Mouse (Mus musculus): ENCODE data around the gene B3gnt7. TPM values are rescaled to one million over a fixed set of nuclear protein-coding genes. Genes with fewer than 3 reads are reported as not detected.

B3gnt7 gene
- total and polyA plus RNA-seq, 2 experiments from 2014 or later = 10.6 to 11.7 TPM

- ATAC-seq (no peak), DNase-seq (no peak)
- Histone ChIP-seq H3K9me3 (ENCODE audit: low read length) (no peaks in the 10 kb centered on the region), H3K36me3 (ENCODE audit: insufficient read depth) (peaks cover 13% of the 10 kb centered on the region), H3K27me3 (ENCODE audit: insufficient read depth, low read length) (no peaks in the 10 kb centered on the region), H3K4me2 (ENCODE audit: low read depth) (no peak overlapping the region), H3K9ac (no peak overlapping the region), H3K4me3 (ENCODE audit: low read depth, low read length) (no peak overlapping the region), H3K27ac (ENCODE audit: low read depth, low read length) (no peak overlapping the region), H3K4me1 (ENCODE audit: insufficient read depth) (no peaks in the 10 kb centered on the region)
- WGBS = 74% methylated on average over 4 of the region's 4 CpGs
- no peak for TF ChIP-seq CTCF (IDR thresholded peaks at IDR 0.05; ENCODE audit: low read depth)
These were observed 41.6 kb downstream of the B3gnt7 start for GRCm38 (mm10) chr1:86343969-86344861.

- no peak for TF ChIP-seq CTCF (IDR thresholded peaks at IDR 0.05; ENCODE audit: low read depth)
- Histone ChIP-seq H3K4me1 (ENCODE audit: insufficient read depth) (no peaks in the 10 kb centered on the region), H3K9me3 (ENCODE audit: low read length) (no peaks in the 10 kb centered on the region), H3K9ac (no peak overlapping the region), H3K36me3 (ENCODE audit: insufficient read depth) (peaks cover 22% of the 10 kb centered on the region), H3K4me3 (ENCODE audit: low read depth, low read length) (no peak overlapping the region), H3K4me2 (ENCODE audit: low read depth) (no peak overlapping the region), H3K27ac (ENCODE audit: low read depth, low read length) (no peak overlapping the region), H3K27me3 (ENCODE audit: insufficient read depth, low read length) (no peaks in the 10 kb centered on the region)
- no peak for DNase-seq
- ATAC-seq = no peak
- WGBS = 92% methylated on average over 4 of the region's 4 CpGs
These were observed 42.4 kb downstream of the B3gnt7 start for GRCm38 (mm10) chr1:86345069-86345468.

GRCm38 (mm10) chr1:86345956-86346355, 43.3 kb downstream of the B3gnt7 start:
- Histone ChIP-seq H3K4me2 (ENCODE audit: low read depth) (no peak overlapping the region), H3K4me3 (ENCODE audit: low read depth, low read length) (no peak overlapping the region), H3K9ac (no peak overlapping the region), H3K27ac (ENCODE audit: low read depth, low read length) (no peak overlapping the region), H3K27me3 (ENCODE audit: insufficient read depth, low read length) (no peaks in the 10 kb centered on the region), H3K36me3 (ENCODE audit: insufficient read depth) (peaks cover 31% of the 10 kb centered on the region), H3K9me3 (ENCODE audit: low read length) (no peaks in the 10 kb centered on the region), H3K4me1 (ENCODE audit: insufficient read depth) (no peaks in the 10 kb centered on the region)
- DNase-seq (no peak), ATAC-seq (no peak)
- TF ChIP-seq CTCF (IDR thresholded peaks at IDR 0.05; ENCODE audit: low read depth) = no peak
- 90% methylated on average over 4 of the region's 4 CpGs for WGBS

- H3K4me3 ChIP-seq (ENCODE audit: low read depth, low read length) = no peak overlapping the region
- 84% methylated on average over 3 of the region's 3 CpGs for WGBS
- H3K27ac ChIP-seq (ENCODE audit: low read depth, low read length) = no peak overlapping the region
- DNase-seq (no peak), ATAC-seq (peak; percentile 50)
- H3K27me3 ChIP-seq (ENCODE audit: insufficient read depth, low read length) = no peaks in the 10 kb centered on the region
- no peaks in the 10 kb centered on the region for H3K9me3 ChIP-seq (ENCODE audit: low read length)
- no peak overlapping the region for H3K9ac ChIP-seq
- H3K4me1 ChIP-seq (ENCODE audit: insufficient read depth) = no peaks in the 10 kb centered on the region
- H3K4me2 ChIP-seq (ENCODE audit: low read depth) = no peak overlapping the region
- peak; percentile 46 for TF ChIP-seq CTCF (IDR thresholded peaks at IDR 0.05; ENCODE audit: low read depth)
- peaks cover 42% of the 10 kb centered on the region for H3K36me3 ChIP-seq (ENCODE audit: insufficient read depth)
These were observed 44.5 kb downstream of the B3gnt7 start for GRCm38 (mm10) chr1:86346851-86347715.

GRCm38 (mm10) chr1:86347716-86348045, 45.0 kb downstream of the B3gnt7 start:
- no peak for TF ChIP-seq CTCF (IDR thresholded peaks at IDR 0.05; ENCODE audit: low read depth)
- WGBS = 57% methylated on average over 1 of the region's 1 CpGs
- no peaks in the 10 kb centered on the region for H3K9me3 ChIP-seq (ENCODE audit: low read length)

GRCm38 (mm10) chr1:86348083-86348482, 45.5 kb downstream of the B3gnt7 start:
- no peaks in the 10 kb centered on the region for H3K4me1 ChIP-seq (ENCODE audit: insufficient read depth)
- TF ChIP-seq CTCF (IDR thresholded peaks at IDR 0.05; ENCODE audit: low read depth) = no peak
- H3K36me3 ChIP-seq (ENCODE audit: insufficient read depth) = peaks cover 50% of the 10 kb centered on the region
- H3K27me3 ChIP-seq (ENCODE audit: insufficient read depth, low read length) = no peaks in the 10 kb centered on the region
- no peak overlapping the region for H3K27ac ChIP-seq (ENCODE audit: low read depth, low read length)
- no peaks in the 10 kb centered on the region for H3K9me3 ChIP-seq (ENCODE audit: low read length)
- no peak overlapping the region for H3K4me2 ChIP-seq (ENCODE audit: low read depth)
- ATAC-seq (no peak), DNase-seq (no peak)
- H3K4me3 ChIP-seq (ENCODE audit: low read depth, low read length) = no peak overlapping the region
- H3K9ac ChIP-seq = no peak overlapping the region
- 56% methylated on average over 1 of the region's 1 CpGs for WGBS

More at GRCm38 (mm10) chr1:86347716-86348045, 45.0 kb downstream of the B3gnt7 start:
- Histone ChIP-seq H3K4me3 (ENCODE audit: low read depth, low read length) (no peak overlapping the region), H3K27me3 (ENCODE audit: insufficient read depth, low read length) (no peaks in the 10 kb centered on the region), H3K4me2 (ENCODE audit: low read depth) (no peak overlapping the region), H3K27ac (ENCODE audit: low read depth, low read length) (no peak overlapping the region), H3K36me3 (ENCODE audit: insufficient read depth) (peaks cover 48% of the 10 kb centered on the region), H3K4me1 (ENCODE audit: insufficient read depth) (no peaks in the 10 kb centered on the region), H3K9ac (no peak overlapping the region)
- no peak for DNase-seq
- ATAC-seq = no peak

- no peak for DNase-seq
- H3K4me3 ChIP-seq (ENCODE audit: low read depth, low read length) = no peak overlapping the region
- TF ChIP-seq CTCF (IDR thresholded peaks at IDR 0.05; ENCODE audit: low read depth) = peak; percentile 37
- no peaks in the 10 kb centered on the region for H3K9me3 ChIP-seq (ENCODE audit: low read length)
- no peaks in the 10 kb centered on the region for H3K4me1 ChIP-seq (ENCODE audit: insufficient read depth)
- H3K9ac ChIP-seq = no peak overlapping the region
- H3K27ac ChIP-seq (ENCODE audit: low read depth, low read length) = no peak overlapping the region
- 0 out of 2 replicates have a peak, but pooled peaks have one; percentile 29 for ATAC-seq
- WGBS = 57% methylated on average over 4 of the region's 4 CpGs
- no peaks in the 10 kb centered on the region for H3K27me3 ChIP-seq (ENCODE audit: insufficient read depth, low read length)
- peaks cover 56% of the 10 kb centered on the region for H3K36me3 ChIP-seq (ENCODE audit: insufficient read depth)
- no peak overlapping the region for H3K4me2 ChIP-seq (ENCODE audit: low read depth)
These were observed 46.2 kb downstream of the B3gnt7 start for GRCm38 (mm10) chr1:86348801-86349200.

Data from forebrain, postnatal 0 days (tissue).